Mouse (Mus musculus) CD4-positive, CD25-positive, alpha-beta regulatory T cell, adult 4 months (primary cell): ENCODE measurements around the gene Mdm4. TPM values are rescaled to one million over a fixed set of nuclear protein-coding genes. Genes with fewer than 3 reads are reported as not detected.

Experiments
- ATAC-seq: one replicate; pipeline ENCODE4 v1.8.0; 2017
- polyA plus RNA-seq, 2 experiments: library from polyadenylated mRNA; unstranded; fragments of 100-300 nt; shearing (Covaris generic); gene quantifications; one replicate each; pipeline ENCODE4 v1.2.1; 2017

Mdm4 gene
- polyA plus RNA-seq, 2 experiments from 2014 or later, result 97.4 to 119 TPM

DNA sequence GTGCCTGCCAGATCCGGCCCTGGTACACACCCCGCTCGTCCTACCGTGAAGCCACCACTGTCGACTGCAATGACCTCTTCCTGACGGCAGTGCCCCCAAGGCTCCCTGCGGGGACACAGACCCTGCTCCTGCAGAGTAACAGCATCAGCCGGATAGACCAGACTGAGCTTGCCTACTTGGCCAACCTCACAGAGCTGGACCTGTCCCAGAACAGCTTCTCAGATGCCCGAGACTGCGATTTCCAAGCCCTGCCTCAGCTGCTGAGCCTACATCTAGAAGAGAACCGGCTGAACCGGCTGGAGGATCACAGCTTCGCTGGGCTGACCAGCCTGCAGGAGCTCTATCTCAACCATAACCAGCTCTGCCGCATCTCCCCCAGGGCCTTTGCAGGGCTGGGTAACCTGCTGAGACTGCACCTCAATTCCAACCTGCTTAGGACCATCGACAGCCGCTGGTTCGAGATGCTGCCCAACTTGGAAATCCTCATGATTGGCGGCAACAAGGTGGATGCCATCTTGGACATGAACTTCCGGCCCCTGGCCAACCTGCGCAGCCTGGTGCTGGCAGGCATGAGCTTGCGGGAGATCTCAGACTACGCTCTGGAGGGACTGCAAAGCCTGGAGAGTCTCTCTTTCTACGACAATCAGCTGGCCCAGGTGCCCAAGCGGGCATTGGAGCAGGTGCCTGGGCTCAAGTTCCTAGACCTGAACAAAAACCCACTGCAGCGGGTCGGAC is 92.9 kb downstream of the Mdm4 start:
- no peak for ATAC-seq

DNA sequence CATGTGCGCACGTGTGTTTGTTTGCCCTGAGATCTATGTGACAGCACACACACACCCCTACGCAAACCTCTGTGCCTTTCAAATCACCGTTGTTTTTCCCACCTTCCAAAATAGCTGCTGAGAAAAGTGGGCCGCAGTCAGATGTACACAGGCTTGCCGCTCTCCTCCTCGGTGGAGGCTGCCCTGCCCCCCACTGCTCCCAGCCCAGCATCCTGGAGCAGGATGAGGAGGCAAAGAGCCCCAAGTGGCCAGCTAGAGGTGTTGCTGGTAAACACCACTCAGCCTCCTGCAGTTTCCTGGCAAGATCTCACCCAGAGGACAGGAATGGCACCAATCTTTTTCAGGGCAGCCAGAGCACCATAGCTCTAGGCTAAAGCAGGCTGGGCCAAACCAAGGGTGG is 95.5 kb downstream of the Mdm4 start:
- ATAC-seq, result no peak

DNA sequence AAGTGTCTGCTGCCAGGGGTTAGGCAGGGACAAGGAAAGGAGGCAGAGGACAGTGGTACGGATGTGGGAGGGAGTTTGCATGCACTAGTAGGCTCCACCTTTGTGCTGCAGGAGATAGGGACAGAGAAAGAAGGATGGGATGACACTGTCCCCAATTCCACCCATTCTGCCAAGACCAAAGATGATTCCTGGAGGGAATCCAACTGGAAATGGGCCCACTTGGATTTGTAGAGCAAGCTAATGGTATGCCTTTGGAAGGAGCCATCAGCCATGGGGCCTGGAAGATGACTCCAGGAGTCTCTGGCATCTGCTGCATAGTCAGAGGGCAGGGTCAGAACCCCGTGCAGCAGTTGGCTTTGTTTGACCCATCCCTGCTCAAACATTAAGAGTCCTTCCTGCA is 97.9 kb downstream of the Mdm4 start:
- no peak for ATAC-seq

DNA sequence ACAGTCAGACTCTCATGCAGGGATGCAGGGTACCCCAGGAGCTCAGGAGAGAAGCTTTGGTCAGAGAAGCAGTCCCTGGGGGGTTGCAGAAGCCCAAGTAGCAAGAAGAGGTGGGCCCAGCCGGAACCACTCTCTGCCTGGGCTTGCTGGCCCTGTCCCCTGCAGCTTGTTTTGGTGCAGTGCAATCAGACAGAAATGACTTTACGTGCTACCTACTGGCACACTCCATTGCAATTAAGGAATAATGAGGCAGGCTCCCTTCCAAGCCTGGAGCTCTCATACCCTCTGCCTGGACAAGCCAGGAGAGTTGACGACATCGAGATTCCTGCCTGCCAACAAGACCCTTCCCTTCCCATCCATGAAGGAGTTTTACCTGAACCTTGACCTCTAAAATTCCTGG is 100.1 kb downstream of the Mdm4 start:
- no peak for ATAC-seq

DNA sequence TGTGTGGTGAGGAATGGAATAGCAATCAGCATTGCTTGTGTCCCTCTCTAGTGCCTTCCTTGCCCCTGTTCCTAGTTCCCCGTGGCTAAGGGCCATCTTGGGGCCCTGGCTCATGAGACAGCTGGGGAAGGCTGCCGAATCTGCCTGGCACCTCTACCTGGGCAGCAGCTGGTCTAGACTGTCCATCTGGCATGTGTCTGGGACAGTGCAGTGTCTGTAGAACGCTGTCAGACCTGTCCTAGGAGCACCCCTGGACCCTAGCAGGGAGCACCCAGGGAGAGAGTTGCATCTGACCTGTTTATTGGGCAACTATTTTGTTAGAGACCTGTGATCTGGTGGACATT is 101.5 kb downstream of the Mdm4 start:
- no peak for ATAC-seq

DNA sequence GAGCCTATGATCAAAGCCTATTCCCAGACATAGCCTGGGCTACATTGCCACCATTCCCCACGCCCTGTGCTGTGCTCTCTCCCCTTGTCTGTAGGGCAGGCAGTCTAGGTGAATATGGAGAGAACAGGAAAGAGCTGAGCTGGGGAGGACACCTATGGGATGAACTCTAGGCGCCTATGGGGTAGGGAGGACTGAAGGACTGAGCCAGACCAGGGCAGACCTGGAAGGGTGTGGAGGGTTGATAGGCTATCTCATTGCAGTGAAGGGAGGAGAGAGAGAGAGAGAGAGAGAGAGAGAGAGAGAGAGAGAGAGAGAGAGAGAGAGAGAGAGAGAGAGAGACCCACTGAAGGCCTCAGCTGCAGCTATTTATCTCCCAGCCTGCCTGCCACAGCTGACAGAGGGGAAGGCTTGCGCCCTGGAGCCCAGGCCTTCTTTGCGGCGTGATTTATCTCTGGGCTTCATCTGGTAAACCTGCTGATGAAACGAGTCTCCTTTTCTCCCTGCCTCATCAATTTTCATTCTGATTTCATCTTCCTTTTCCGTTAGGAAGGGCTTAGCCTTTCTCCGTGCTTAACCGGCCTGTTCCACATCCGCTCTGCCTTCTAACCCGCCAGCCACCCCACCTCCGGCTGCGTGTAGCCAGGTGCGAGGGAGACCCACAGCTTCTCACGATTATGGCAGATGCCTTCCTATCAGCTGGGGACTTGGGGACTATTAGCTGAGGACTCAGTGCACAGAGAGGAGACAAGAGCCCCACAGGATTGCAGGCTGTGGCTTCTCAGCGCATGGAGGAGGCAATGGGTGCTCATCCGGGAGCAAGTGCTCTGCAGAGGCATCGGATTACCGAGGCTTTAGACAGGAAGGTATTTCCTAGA is 102.1 kb downstream of the Mdm4 start:
- no peak for ATAC-seq

DNA sequence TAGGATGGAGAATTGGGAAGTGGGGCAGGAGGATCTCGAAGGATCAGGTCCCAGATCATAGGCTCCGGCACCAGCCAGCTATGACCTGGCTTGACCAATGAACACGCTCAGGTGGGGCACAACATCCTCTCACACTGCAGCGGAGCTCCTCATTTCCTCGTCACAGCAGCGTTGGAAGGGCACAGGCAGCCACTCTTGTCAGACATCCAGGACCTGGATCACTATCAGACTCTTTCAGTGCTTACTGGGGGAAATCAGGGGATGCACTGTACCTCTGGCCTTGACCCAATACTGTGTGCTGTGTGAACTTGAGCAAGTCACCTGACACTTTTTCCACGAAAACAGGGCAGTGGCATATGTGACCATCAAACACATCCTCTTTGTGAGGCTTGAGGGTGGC is 105.1 kb downstream of the Mdm4 start:
- ATAC-seq, result no peak

DNA sequence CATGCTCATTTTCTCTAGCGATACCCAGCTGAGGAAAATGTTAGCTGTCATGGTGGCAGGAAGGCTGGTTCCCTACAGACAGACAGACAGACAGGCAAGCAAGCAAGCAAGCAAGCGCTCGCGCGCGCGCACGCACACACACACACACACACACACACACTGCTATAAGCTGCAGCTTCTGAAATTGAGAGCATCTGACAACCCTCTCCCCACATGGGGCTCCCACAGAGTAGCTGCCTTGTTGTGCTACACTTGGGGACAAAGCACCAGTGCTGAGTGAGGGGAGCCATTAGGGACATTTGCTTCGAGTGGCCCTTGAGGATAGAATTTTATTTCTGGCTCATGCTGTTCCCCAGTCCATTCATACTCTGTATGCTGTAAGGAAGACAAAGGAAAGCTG is 108.1 kb downstream of the Mdm4 start:
- ATAC-seq, result no peak

DNA sequence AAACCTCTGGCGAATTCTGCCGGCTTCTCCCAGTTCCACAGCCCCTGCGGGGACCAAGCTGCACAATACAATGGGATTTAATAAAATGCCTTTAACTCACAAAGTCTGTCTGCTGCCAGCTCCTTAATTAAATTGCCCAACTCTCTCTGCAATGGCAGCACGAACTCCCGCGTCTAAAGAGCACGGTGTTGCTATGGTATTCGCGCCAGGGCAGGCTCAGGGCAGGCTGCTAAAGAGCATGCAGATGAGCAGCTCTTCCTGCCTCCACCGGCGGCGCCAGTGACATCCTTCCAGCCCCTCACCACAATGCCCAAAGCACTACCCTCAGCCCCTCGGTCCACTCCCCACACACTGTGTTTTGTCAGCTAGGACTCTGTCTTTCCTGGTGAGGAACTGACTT is 109.3 kb downstream of the Mdm4 start:
- no peak for ATAC-seq

DNA sequence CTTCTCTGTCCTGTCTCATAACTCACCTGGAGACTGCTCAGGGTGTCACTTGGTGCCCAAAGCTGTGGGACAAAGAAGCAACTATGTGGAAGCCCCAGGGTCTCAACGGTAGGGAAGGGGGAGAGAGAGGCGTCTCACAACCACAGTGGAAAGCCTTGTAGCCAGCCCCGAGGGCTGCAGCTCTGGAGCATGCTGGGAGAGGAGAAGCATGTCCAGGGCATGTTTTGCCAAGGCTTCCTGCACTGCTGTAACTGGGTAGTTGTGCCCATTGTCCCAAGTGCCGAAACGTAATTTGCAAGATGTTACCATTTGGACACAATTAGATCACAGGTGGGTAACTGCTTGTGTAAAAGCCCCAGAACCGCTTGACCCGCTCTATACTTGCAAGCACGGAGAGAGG is 111.1 kb downstream of the Mdm4 start:
- ATAC-seq, result no peak

DNA sequence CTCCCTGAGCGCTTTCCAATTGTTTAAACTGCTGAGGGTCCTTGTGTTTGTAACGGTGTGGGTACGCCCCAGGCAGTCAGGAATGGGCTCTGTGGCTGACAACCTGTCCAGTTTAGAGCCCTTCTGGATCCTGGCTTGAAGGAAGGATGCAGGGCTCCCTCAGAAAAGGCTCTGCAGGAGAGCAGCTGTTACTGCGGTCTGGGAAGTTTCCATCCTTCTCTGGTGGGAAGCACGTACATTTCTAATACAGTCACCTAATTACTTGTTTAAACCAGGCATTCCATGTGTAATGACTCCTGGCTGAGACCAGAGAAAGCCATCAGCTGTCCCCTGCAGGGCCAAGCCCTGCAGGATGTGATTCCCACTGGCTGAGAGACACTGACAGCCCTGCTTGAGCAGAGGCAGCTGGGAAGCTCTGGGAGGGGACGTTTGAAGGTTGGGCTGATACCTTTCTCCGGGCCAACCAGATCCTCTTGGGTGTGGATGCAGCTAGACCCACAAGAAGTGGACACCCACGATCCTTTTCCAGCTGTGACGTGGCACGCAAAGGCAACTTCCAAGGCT is 112.2 kb downstream of the Mdm4 start:
- ATAC-seq, result no peak

DNA sequence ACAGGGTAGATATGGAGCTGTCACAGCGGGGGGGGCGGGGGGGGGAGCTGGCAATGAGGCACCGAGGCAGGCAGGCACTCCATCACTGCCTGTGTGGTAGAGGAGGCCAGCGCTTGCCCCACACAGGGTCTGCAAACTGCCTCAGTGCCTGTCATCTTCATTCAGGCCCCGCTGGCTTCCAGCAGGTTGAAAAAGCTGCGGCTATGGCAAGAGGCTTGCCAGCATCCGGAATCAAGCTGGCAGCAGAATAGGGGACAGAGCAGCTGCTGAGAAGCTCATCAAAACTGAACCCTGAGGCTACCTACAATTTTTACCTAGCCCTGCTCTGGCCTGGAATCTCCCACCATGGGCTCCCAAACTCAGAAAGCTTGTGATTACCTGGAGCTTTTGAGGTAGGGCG is 112.8 kb downstream of the Mdm4 start:
- no peak for ATAC-seq

DNA sequence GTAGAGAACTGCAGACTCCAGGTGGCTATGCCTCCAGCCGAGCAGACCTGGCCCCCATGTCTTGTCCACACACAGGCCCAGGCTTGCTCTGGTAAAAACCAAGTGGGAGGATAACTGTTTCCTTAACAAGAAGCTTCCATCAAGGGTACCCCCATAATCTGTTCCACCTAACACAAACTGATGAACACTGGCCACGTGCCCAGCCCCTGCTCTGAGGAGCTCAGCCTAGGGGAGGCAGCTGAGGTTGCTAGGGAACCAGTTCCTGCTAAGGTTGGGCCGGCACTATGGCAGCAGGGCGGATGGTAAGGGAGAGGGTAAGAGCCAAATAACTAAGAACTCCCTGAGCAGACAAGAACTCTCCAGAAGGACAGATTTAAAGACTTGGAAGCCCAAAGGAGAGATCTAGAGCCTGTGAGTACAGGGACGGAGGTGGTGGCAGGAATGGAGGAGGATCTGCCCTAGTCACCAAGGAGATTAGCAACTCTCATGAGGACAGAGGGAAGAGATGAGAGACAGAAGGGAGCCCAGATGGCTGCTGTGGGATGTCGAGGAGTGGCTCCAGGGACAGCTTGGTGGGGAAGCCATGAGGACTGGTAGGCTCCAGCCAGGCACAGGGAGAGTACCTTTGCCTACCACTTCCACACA is 114.4 kb downstream of the Mdm4 start:
- no peak for ATAC-seq

DNA sequence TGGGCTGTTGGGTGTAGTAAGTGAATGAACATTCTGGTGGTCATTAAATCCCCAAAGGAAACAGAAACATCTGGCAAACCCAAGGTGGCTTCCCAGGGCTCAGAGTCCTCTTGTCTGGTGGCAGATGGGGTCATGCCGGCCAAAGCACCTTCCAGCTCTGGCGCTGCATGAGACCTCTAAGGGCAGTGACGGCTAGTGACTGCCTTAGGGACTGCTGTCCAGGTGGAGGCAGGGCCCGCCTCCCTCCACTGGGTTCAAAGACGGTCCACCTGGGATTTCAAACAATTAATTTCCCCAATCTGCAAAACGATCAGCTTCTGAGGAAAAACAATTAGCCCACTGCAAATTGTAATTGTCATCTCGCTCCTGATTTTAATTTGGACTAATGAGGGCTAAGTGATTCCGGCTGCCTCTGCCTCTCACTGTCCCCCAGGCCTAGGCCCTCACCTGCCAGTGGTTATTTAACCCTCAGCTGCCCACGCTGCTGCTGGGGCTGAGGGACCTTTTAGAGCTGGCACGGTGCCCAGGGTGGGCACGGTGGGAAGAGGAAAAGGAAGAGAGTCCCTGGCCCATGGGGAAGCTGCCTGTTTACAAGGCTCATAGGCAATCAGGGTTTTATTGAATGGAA is 119.8 kb downstream of the Mdm4 start:
- no peak for ATAC-seq

DNA sequence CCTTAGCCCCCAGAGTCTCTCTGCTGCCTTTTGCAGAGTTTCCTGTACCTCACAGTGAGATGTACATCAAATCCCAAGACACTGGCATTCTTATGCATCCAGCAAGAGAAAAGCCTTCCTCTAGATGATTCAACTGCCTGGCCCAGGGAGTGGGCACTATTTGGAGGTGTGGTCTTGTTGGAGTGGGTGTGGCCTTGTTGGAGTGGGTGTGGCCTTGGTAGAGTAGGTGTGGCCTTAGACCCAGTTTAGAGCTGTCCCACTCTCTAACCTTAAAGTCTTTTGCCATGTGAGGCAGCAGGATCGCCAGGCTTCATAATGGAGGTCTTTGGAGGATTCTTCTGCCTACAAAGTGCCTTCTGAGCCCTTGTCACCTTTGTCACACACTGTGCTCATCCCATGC is 120.4 kb downstream of the Mdm4 start:
- ATAC-seq, result no peak

Other genes with a start within 250 kb of the Mdm4 start
- not detected for gene Lrrn2, start 150.3 kb downstream of the Mdm4 start, polyA plus RNA-seq
- 1 to 10 TPM in 1 of 2 experiments, under 1 TPM in 1; 0.78 to 1.1 TPM for gene Pik3c2b, start 15.1 kb upstream of the Mdm4 start, polyA plus RNA-seq
- gene Ppp1r15b, start 100.6 kb upstream of the Mdm4 start, polyA plus RNA-seq, result 10 to 100 TPM; 20.6 to 21.8 TPM
- gene Plekha6, start 133.6 kb upstream of the Mdm4 start, polyA plus RNA-seq, result not detected